Mouse (Mus musculus) megakaryocyte-erythroid progenitor cell, adult 5-6 weeks (primary cell): ENCODE results near the gene Lrrc75b. TPM values are rescaled to one million over a fixed set of nuclear protein-coding genes. Genes with fewer than 3 reads are reported as not detected.
"Not testable (repeated sequence)": the region's sequence is repeated elsewhere in the genome, so short reads cannot be mapped to it uniquely, and the experiment has no call there.

Experiments used
- ATAC-seq: replicated peaks from 2 replicates; pipeline ENCODE4 v1.8.0; 2016; ENCODE audit warnings: mild to moderate bottlenecking, inconsistent platforms; ENCODE audit not compliant: severe bottlenecking, poor library complexity, low FRiP score, low TSS enrichment
- total RNA-seq, 2 experiments: library from RNA; stranded (forward) in 1 of 2; stranded (reverse) in 1 of 2; fragments of 200-1000, 215-1000 nt in 1 of 2; fragments of >200 nt in 1 of 2; fragmentation: Nextera tagmentation in 1 of 2; gene quantifications; 2 replicates each; pipeline ENCODE4 v1.2.3; 2014 to 2017

Gene Lrrc75b
- total RNA-seq, 2 experiments from 2014 or later: not detected

DNA sequence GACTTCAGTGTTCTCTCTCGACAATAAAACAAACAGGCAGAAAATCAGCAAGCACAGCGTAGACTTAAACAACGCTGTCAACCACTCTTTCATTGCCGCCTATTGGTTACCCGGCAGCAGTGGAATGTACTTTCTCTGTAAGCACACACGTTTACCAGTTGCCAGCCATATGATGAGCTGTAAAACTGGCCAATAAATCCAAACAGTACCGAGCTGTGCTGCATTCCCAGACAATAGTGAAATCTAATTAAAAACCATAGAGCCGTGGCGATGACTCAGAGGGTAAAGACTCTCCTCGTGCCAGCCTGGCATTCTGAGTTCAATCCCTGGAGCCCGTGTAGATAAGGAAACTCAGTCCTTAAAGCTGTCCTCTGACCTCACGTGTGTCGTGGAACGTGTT, 11.6 kb downstream of the Lrrc75b start:
- no peak for ATAC-seq

DNA sequence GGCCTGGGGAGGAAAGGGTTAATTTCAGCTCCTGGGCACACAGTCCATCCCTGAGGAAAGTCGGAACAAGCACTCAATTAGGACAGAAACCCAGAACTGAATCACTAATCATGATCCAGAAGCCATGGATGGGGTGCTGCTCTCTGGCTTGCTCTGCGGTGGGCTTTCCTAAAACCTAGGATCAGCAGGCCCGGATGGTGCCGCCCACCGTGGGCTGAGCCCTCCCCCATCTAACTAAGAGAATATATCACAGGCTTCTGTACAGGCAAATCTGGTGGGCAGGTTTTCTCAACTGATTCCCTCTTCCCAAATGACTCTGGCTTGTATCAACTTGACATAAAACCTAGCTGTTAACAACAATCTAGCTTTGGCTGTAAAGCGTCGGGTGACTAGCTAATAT, 12.2 kb downstream of the Lrrc75b start:
- no peak for ATAC-seq

DNA sequence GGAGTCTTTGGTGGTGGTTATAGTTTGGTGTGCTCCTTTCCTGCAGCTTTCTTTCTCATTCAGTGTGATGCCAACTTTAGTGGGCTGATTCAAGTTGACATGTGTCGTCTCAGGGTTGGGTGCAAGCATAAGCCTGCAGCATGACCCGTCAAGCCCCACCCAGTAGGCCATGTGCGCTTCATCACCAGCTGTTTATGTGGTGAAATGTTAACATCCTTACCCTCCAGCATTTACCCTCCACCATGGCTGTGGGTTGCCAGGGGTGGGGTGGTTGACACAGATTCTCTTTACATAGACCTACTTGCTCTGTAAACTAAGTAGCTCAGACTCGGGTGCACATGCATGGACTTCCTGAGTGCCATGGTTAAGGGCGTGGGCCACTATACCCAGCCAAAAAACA, 24.0 kb downstream of the Lrrc75b start:
- ATAC-seq: no peak

DNA sequence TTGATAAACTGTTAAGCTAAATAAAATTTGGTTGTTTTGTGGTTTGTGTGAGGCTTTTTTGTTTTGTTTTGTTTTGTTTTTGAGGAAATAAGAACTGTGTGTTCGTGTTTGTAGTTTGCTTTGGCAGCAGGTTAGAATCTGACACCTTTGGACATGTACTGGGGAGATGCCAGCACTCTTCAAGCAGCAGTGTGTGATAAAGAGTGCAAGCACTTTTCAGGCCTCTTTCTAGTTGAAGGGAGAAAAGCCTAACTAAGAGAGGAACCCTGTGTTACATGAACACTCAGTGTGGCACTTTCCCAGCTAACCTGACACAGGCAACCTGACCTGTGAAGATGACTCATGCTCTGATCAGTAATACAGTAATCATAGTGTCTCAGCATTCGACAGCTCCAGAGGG, 24.7 kb downstream of the Lrrc75b start:
- ATAC-seq: no peak

DNA sequence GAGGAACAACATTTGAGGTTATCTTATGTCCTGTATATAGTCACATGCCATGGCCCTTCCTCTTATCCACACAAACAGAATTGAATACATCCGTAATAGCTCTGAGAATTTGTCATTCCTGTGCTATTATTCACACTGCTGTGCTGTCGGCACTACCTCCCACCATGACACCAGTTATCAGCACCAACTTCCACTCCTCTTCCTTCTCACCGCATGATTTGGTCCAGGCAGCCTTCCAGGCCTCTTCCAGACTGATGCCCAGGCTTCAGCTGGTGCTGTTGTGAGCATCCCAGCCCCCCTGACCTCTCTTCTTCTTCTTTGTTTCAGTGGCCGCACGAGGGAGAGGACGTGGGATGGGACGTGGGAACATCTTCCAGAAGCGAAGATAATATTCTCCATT, 25.2 kb downstream of the Lrrc75b start:
- no peak for ATAC-seq

DNA sequence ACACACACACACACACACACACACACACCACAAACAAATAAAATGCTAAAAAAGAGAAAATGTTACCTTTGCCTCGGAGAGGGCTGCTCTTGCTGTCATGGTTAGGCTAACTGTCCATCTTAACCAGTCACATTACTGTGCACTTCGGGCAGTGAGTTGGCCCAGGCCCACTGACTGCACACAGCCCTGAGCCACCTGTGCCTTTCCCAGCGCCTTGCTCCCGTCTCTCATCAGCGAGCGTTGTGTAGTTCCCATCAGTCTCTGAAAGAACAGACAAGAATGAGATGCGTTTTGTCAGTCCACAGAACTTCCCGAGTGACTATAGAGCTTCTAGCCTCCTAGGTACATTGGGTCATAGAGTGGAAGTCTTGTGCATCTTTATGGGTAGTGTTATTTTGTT, 25.9 kb downstream of the Lrrc75b start:
- ATAC-seq: no peak

DNA sequence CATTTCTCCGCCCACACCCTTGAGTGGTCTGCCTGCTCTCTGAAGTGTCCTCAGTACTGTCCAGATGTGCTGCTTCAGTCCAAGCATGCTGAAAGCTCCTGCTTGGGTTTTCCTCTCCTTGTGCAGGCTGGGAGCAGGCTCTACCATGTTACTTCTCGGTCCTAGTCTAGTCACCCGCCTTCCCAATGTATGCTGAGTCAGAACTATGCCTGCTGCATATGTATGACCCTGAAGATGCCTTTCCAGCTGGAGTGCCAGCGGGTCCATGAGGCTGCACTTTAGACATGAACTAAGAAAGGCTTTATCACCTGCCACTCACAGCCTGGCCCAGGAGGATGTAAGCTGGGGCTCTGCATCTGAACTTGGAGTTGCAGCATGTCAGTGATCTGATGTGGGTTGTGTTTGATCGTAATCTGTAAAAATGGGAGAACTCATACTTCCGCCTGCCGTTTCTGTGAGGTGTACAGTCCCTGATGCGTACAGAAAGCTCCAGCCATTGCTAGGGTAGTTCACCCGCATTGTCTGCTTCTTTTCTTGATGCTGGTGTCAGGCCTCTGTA, 28.5 kb downstream of the Lrrc75b start:
- no peak for ATAC-seq

DNA sequence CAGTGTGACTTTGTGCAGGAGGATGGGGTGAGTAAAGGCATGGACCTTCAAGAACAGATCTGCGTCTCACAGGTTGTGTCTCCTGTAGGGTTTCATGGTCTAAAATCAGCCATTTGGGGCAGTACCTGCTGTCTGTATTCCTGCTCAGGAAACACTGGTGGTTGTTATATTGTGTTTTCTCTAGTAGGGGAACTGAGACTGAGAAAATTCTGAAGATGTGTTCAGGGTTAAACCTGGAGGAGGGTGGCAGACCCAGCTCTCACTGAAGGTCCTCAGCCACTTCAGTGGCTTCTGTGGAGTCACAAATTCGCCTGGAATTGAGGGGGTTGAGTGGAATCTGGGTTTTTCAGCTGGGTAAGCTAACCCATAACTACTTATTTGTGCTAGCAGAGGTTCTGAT, 29.8 kb downstream of the Lrrc75b start:
- no peak for ATAC-seq

DNA sequence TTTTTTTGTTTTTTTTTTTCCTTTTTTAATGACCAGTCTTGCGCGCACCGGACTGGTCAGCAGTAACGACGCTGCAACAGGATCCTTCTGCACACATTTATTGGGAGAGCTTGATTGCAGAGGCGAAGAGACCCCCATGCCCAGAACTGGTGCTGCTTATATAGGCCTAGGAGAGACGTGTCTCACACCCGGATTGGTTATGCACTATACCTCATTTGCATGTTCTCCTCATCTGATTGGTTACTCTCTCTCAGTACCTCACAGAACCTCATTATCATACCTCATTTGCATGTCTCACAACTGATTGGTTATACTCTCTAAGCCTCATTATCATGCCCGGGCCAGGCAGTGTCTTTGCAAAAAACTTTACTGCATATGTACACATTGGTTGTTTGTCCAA, 34.7 kb downstream of the Lrrc75b start:
- not testable (repeated sequence) for ATAC-seq

DNA sequence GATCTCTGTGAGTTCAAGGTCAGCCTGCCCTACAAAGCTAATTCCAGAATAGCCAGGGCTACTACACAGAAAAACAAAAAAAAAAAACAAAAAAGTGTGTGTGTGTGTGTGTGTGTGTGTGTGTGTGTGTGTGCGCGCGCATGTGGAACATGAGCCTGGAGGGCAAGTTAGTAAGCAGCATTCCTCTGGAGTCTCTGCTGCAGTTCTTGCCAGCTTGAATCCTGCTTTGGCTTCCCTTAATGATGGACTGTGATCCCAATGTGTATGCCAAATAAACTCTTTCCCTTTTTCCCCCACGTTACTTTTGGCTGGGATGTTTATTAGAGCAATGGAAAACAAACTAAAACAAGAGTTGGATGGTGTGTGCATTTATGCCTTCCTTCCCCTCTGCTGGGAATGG, 38.5 kb downstream of the Lrrc75b start:
- ATAC-seq: no peak

DNA sequence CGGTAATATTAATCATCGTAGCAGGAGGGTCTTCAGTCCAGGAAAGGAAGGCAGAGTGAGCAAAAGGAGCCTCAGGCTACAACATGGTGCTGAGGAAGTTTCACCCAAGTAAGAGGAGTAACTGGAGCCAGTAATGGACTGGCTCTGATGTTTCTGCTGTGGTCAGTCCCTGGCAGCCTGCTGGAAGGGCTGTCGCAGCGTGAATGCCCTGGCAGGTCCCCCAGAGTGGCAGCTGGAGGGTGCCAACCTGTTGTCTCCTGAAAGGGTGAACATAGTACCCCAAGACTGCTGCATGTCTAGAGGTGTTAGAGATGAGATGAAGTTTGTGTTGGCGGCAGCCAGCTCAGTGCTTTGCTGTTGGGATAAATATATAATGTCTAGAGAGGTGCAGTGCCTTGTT, 39.5 kb downstream of the Lrrc75b start:
- no peak for ATAC-seq

DNA sequence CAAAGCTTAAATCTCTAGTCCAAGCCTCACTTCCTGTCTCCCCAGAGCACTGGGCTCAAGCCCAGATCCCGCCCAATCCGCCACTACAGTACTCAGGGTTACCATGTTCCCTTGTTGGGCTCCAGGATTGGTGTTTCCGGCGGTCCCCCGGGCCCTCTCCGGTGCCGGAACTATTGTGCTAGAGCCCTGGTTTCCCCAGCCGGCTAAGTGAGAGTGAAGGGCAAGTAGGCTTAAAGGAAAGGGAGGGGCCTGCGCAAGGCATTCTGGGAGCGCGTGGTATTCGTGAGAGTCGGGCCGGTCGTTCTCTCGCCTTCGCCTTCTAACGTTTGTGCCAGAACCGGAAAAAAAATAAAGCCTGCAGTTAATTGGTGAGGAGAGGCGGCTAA, 42.4 kb downstream of the Lrrc75b start, which contains the start of gene Gucd1:
Gucd1 (minus strand) TSS at position 215 of the 386 bp plus-strand sequence.
- peak; percentile 64 for ATAC-seq

DNA sequence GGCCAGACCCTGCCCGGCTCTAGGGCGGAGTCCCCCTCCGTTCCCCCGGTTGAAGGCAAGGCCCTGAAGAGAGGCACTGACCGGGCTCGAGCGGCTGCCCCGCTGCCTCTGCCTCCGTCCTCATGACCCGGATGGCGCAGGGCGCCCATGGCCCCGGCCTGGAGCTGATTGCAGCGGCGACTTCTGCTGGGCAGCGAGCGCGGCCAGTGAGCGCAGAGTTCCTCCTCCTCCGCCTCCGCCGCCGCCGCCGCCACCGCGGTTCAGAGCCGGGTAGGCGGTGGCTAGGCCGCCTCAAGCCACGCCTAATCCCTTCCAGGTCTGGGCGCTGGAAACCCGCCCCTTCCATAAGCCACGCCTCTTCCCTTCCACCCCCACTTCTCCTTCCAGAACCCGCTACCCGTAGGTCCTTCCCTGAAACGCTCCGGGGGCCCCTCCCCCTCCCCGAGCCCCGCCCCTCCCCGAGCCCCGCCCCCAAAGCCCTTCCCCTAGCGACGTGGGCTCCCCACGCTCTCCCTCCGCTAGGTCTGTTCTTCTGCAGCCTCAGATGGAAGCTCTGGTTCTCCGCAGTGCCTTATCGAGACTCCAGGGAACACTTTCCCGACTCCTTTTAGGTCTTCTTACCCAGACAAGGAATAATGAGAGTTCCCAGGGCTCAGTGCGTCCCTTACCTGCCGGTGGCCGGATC, 42.9 kb downstream of the Lrrc75b start, which contains the start of gene Snrpd3:
Snrpd3 (plus strand) TSS at position 479 of the 685 bp plus-strand sequence.
- ATAC-seq: peak; percentile 80

DNA sequence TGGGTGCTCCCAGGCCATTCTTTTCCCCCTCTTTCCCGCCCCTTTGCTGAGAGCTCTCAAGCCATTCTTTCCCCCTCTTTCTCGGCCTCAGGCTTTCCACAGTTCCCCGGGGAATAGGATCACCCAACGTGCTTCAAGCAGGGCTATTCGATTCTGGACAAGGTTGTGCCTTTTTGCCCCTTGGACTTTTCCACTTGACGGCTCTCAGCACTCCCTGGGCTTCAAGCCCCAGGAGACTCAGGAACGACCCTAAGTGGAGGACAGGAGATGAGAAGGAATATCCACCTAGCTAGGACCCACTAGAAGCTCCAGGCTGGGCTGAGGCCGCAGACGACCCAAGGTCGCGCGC, 43.4 kb downstream of the Lrrc75b start:
- no peak for ATAC-seq

DNA sequence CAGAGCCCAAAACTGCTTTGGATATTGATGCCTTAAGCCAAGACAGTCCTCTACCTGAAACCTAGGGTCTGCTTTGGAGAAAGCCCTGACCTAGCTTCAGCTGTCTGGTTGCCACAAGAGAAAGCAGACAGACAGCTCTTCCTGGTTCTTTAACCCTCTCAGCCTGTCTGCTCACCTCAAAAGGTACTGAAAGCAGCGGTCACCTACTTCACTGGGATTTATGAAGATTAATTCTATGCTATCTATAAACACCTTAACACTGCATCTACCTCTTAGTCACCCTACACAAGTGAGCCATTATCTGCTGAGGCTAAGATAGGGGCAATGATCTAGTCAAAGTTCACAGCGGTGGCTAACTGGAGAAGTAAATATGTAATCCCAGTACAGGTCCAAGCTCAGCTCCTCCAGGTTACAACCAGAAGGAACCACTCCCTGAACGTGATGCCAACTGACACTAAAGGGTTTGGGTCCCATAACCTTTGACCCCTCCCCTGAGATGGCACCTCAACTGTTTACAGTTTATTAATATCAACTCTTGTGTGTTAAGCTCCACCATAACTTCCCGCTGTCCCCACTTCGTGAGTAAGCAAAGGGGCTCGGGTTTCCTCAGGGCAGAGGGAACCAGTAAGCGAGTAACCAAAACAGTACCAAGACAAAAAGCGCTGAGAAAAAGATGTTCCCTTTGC, 43.9 kb downstream of the Lrrc75b start:
- no peak; the same call in 1 of the 2 replicates for ATAC-seq

DNA sequence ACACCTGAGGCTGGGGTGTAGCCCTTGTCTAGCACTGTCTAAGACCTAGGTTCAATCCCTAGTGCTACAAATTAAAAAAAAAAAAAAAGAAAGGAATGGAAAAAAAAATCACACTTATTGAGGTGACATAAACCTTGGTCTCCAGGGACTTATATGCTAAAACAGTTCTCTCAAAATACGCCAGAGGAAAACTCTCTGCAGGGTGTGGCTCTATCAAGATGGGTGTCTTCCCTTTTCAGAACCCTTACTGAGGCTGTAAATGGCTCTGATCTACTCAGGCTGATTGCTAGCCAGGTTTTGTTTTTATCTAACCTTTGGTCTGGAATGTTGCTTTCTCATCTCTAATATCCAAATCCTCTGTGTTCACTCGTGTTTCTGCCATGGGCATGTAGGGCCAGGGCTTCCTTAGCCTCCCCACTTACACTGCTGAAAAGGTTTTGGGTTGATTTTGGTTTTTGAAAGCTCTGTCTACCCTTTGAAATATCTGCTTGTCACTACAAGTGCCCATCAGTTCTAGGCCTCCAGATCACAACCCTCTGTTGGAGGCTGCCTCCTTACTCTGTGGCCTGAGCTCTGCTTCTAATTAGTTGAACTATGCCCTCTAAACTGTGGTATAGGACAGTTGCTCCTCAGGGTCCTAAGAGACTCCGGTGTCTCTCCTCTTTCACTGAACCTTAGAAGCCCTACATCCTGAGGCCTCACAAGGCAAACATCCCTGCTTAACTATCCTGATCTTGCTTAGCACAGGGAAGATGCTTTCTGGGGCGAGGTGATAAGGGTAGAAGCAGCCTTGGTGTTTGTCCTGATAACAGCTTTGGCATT, 44.7 kb downstream of the Lrrc75b start:
- peak; percentile 43 for ATAC-seq

DNA sequence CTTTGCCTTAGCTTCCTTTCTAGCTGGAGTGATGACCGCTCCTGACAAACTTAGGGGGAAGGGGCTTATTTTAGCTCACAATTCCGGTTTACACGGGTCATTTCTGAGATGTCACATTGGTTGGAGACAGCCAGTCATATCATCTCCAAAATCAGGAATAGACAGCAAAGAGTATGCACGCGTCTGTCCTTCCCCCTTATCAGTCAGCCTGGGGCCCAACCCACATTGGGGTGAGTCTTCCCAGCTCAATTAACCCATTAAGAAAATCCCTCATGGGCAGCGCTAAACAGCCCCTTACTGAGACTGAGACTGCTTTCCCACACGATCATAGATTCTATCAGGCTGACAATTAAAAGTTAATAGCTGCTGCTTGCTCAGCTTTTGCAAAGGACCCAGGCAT, 45.8 kb downstream of the Lrrc75b start:
- no peak for ATAC-seq

DNA sequence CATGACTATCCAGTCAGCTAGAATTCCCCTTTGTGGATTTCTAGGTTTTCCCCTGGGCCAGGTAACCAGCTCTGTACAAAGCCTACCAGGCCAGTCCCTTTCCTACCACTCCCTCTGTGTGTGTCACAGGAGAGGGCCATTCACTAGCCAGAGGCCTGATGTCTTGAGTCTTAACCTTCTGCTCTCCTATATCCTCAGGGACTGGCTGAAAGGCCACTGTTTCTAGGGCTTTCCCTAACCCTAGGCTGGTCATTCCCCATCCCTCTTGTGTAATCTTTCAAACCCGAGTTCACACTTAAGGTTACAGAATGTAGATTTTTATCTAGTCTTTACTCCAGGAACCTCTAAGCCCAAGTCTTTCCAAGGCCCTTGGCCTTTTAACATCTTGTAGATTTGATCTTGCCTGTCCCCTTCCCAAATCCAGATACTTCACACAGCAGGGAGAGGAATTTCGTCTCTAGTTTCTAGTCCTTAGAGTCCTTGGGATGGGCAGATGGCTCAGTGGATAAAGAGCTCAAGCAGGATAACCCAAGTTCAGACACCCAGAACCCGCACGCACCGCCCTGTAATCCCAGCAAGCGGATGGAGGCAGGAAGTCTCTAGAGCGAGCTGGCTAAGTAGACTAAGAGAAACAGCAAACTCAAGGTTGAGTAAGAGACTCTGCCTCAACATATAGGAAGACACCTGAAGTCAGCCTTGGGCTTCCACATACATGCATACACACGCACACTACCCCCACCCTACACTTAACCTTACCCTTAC, 46.6 kb downstream of the Lrrc75b start:
- ATAC-seq: no peak

DNA sequence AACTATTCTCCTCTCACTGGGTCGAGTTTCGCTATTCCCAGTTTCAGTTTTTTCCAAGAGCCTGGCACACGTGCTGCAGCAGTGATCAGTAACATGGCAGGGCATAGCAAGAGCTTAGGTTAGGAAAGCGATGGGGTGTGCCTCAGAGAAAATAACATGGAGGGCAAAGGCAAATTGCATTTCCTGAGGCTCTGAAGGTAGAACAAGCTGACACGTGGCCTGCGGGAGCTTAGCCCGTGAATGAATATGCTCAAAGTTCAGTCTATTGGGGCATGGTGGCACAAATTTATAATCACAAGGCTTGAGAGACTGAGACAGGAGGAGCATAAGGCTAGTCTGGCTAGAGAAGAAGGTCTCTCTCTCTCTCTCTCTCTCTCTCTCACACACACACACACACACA, 47.3 kb downstream of the Lrrc75b start:
- no peak for ATAC-seq
